Mouse (Mus musculus) gastrocnemius, postnatal 36 days (tissue): ENCODE results near the gene Tspan18. TPM values are rescaled to one million over a fixed set of nuclear protein-coding genes. Genes with fewer than 3 reads are reported as not detected.

Source experiments
- DNase-seq, 2 experiments: peaks; one replicate each; pipeline ENCODE4 v3.0.0; 2022
- intact Hi-C: fragments of 180-260 bp; cut with DNase I; formaldehyde crosslinking; loops from one replicate; pipeline ENCODE4 v1.15.1; 2025
- total RNA-seq, 2 experiments: library from RNA; stranded (reverse); gene quantifications; 2 replicates each; pipeline ENCODE4 v1.2.3; 2021

Gene Tspan18
- total RNA-seq, 2 experiments from 2014 or later, result 1.3 to 2.5 TPM

DNA sequence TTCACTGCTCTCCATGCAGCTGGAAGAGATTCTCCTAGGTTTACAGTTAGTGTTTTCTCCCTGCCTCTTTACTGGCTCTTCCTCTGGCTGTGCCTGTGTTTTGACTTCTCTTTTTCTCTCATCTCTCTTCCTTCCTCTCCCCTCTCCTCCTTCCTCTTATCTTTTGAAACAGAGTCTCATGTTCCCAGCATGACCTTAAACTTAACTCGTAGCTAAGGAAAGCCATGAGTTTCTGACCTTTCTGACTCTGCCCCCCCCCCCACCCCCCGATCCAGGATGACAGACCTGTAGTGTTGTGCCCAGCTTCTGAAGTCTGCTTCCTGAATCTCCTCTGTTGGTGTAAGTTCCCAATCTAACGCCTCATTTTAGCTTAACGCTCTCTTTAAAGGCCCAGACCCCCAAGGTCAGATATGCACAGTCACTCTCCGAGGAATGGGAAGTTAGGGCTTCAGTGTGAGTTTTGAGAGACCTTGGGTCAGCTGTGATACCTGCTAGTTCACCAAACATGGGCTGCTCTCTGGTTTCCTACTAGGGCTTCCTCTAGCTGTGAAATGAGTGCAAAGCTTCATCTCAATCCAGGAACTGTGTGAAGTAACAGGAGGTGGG, 11.5 kb upstream of the Tspan18 start:
- intact Hi-C loops, result no loop called here

DNA sequence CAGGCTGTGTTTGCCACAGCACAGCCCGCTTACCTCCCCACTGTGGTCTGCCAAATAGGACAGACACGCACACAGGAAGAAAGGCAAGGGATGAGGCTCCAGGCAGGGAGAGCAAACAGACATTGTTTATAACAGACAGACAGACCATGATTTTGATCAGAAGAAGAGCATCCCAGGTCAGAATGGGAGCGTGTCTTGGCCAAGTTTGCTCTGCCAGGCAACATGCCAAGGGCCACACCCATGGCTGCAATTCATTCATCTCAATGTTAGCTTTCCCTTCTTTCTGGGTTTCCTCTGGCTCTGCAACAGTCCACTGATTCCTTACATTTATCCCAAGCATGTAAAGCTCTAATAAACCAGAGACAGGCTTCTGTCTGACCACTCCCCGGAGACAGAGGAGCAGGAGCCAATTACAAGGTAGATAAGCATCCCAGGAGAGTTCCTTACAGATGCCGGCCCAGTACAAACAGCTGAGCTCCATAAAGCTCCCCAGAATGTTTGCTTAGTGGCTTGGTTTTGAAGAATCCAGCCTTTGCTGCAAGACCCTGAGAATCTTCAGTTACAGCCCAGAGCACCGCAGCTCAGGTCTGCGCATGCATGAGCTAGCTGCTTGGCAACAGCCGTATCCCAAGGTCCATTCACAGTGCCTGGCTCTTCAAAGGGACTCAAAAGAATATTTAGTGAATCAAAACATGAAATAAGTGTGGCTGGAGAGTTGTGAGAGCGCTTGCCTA, 5.2 kb upstream of the Tspan18 start:
- DNase-seq, result peak in 1 of 2 experiments; percentile 36
- intact Hi-C loops, result loop anchor here (5.0 kb wide), 1 partner anchor 78 kb away; no protein-coding TSS in a partner anchor

More for the DNA sequence above, 11.5 kb upstream of the Tspan18 start:
- no peak for DNase-seq

DNA sequence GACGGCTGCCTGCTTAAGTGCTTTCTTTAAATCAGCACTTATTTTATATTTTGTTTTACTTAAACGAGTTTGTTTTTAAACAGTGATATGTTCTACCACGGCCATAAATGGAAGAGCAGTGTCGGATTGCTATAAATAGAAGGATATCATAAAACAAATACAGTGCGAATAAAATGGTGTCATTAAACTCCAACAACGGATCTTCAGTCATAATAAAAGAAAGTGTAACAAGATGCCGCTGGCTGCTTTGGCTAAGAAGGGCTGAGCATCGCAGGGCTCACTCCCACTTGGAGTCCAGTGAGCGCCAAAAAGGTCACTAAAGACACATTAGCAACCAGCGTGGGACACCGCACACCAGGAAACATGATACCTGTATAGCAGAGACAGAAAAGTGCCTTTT, 1.7 kb upstream of the Tspan18 start:
- intact Hi-C loops, result loop anchor here (5.0 kb wide), 1 partner anchor 81 kb away; no protein-coding TSS in a partner anchor
- no peak for DNase-seq

DNA sequence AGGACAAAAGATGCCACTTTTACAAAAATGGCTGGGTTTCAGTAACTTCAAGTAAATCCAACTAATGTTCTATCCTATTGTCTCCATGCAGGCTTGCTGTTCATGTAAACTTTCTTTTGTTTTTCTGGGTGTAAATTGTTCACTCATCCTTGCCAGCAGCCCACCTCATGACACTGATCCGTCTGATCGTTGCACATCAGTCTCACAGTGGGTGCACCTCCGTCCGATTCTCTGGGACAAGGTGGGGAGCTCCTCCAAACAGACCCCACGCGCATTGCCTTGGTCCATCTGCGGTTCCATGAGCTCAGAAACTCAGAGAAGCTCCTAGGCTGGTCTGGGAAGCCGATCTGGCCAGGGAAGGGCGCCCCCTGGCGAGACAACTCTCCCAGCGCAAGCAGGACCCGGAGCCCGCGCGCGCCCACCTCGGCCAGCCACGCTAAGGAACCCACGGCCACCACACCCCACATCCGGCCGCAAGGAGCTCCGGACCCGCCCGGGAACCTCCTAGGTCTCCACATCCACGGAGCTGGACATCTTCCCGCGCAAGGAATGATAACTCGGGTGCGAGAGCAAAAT, 976 bp downstream of the Tspan18 start:
- DNase-seq, result peak; percentile 80 to 83

DNA sequence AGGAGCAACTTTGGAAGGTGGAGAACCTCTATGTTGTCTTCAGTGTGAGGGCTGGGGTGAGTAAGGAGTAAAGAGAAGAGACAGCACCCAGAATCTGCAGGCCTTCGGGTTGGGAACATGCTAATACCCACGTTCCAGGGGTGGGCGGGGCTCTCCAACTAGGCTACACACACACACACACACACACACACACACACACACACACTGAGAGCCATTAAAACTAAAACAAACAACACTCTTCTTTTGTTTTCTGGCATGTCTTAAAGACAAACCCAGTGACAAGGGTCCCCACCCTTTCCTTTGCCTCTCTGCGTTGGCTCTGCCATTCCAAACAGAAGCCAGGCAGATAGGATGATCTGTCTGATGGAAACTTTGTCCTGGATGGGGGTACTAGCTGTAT, 2.0 kb downstream of the Tspan18 start:
- intact Hi-C loops, result loop anchor here (2.0 kb wide), 1 partner anchor 105 kb away; no protein-coding TSS in a partner anchor
- no peak for DNase-seq

More for the DNA sequence above, 976 bp downstream of the Tspan18 start:
- intact Hi-C loops, result loop anchor here (2.0 kb wide), 1 partner anchor 107 kb away; no protein-coding TSS in a partner anchor

DNA sequence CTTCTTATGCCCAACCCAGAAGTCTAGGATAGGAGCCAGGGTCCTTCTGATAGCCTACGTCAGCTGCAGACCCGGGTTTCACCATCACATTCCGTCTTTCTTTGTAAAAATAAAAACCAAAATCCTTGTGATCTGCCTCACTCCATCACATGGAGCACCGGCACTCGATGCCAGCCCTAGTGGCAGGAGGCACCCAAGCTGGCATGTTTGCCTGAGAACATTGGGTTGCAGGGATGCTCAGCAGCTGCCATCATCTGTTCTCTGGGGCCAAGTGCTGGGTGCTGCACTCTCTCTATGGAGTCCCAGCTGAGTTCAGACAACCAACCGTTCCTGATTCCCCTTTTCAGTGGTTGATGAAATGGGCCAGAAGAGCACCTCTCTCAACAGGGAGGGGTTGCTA, 3.2 kb downstream of the Tspan18 start:
- intact Hi-C loops, result no loop called here

DNA sequence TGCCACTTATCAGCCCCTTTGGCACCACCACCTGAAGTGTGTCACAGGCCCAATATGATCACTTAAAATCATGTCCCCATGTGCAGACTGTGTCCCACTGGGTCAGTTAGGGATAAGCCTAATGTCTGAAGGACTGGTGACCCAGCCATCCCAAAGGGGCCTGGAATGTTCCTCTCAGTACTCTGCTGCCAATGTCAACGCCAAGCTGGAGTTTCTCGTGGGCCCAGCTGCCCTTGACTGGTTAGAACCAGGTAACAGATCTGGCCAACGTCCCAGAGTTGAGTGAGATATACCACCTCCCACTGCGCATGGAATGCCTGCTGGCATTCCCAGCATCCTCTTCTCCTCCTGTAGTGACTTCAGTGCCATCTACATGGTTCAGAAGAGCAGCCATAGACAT, 5.2 kb downstream of the Tspan18 start:
- intact Hi-C loops, result no loop called here
- no peak for DNase-seq

More for the DNA sequence above, 3.2 kb downstream of the Tspan18 start:
- no peak for DNase-seq

DNA sequence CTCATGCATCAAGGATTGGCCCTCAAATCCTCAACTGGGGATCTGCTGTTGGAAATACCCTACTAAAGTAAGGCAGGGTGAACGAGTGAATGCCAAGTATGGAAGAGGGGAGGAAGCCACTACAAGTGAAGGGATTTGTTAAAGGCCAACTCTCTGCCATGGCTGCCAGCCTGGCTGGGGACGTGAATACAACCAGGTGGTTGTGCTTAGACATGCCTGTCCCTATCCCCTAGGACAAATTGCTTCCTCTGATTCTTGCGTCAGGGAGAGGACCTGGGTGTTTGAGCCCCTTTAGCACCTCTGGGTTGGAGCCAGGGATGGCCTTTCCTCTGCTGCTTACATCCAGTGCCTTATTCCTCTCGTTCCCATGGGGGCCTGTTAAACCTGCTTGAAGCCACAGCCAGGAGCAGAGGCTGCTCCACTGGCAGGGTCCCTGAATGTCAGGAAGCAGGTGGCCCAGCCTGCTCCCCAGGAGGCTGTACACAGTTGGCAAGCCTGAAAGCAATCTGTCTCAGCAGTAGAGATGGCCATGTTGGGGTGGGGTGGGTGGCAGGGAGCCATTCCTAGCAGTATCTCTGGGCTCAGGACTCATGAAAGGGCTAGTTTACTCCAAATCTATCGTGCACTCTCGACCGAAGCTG, 6.3 kb downstream of the Tspan18 start:
- intact Hi-C loops, result no loop called here
- no peak for DNase-seq

DNA sequence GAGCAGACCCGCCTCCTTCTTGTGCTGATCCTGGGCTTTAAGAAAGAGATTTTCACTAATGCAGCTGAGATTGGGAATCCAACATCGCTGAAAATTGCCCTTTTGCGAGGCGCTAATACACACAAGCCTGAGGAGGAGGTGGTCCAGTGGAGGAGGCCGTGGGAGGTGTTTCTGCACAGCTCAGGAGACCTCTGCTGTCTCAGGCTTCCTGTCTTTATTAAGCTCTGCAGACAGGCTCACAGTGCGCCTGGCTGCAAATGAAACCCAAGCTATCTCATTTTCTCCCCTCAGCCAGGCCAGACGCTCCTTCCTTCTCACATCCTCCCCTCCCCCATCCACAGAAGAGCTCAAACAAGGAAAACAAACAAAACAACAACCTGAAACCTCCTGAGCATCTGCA, 9.6 kb downstream of the Tspan18 start:
- intact Hi-C loops, result no loop called here
- DNase-seq, result no peak

DNA sequence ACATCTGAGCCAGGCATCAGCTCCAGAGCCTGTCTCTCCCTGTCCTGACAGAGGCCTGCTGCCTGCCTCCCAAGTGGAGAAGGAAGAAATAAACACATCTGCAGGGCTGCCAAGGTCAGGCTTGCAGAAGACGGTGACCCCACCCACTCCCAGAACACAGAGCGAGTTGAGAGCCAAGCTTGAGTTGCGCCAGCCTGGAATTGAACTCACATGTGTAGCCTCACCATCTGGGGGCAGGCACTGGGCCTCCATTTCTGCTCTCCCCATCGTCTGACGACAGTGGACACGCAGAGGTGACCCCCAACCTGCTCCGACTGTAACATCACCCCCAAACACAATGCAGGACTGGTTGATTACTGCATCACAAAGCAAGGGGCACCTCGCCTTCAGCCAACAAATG, 12.4 kb downstream of the Tspan18 start:
- intact Hi-C loops, result no loop called here
- peak; percentile 57 to 61 for DNase-seq

DNA sequence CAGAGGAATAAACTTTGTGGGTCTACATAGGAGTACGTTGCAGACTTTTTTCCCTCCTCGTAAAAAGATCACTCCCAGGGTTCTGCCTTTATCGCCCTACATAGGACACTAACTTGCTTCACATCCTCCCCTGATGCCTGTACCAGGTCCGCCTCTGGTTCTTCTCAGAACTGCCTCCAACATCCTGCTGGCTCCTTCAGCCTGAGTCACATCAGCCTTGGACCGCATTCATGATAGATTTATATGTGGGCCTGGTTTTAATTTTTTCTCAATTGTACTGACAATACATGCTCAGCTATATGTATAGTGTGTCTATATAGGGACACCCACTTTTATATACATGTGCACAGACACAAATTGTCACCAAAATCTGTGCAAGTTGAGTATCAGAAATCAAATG, 14.0 kb downstream of the Tspan18 start:
- intact Hi-C loops, result no loop called here
- no peak for DNase-seq

DNA sequence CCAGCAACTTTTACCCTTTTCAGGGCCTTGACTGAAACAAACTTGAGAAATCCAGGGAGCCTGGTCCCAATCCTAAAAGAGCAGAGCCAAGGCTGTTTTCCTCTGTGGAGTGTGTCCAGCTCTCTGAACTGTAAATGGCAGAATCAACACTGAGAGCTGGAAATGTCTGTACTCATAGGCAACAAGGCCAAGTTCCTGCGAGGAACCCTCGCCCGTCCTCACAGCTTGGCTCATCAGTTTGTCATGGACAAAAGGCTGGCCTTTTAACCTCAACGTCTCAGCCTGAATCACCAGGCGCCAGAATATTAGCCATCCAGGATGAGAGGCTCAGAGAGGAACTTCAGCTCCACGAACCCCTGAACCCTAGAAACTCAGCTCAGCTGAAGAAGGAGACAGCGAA, 14.7 kb downstream of the Tspan18 start:
- peak in 1 of 2 experiments; percentile 37 for DNase-seq
- intact Hi-C loops, result no loop called here

DNA sequence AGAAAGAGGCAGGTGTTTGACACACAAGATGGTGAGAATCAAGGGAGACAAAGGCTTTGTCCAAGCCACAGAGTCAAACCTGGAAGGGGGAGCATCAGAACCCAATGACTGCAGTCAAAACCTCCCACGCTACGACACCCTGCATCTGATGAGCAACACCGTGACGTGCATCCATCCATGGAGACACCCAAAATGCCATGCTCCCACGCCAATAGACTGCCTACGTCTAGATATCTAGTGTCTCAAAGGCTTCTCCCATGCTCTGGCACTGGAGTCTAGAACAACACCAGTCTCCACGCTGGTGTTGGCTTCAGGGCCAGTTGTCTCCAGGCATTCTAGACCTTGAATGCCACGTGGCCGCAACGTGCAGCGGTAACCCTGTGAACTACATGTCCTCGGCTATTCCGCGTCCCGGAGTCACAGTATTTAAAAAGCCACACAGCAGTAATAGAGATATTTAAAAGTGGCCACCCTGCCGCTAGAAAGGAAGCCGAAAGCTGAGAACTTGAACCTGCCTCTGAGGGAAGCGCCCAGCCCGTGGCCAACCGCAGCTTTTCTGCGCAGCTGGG, 15.4 kb downstream of the Tspan18 start:
- no peak for DNase-seq
- intact Hi-C loops, result no loop called here

DNA sequence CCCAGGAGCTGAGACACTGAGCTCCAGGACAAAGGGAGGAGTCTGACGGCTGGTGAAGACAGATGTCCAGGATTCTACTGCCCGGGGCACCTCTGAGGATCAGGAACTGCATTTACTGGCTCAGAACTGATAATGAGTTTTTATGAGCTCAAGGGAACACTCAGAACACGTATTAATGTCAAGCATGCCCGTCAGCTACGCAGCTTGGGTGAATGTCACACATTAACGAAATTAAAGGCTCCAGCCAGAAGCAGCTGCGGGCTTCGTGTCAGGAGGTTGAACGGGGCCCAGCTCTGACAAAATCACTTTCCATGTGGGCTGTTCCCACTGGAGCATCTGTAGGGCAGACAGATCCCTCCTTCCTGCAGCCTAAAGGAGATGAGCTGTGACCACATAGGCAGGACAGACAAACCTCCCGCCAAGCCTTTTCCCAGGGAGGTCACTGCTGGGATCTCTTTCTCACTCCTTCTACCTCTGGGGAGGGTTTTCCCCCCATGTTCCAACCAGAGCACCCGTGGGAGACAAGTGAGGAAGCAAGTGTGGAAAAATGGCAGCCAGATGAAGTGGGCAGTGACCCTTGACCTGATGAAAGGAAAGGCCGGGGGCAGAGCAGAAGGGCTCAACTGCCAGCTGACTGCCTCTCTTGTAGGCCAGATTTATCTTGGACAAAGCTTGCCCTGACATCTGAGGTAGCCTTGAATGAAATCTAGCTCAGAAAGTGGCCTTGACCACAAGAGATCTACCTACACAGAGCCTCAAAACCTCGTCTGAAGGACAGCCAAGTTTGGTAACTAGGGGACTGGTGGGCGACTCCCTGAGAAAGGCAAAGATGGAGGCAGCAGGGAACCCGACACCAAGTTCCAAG, 20.3 kb downstream of the Tspan18 start:
- DNase-seq, result no peak
- intact Hi-C loops, result no loop called here

DNA sequence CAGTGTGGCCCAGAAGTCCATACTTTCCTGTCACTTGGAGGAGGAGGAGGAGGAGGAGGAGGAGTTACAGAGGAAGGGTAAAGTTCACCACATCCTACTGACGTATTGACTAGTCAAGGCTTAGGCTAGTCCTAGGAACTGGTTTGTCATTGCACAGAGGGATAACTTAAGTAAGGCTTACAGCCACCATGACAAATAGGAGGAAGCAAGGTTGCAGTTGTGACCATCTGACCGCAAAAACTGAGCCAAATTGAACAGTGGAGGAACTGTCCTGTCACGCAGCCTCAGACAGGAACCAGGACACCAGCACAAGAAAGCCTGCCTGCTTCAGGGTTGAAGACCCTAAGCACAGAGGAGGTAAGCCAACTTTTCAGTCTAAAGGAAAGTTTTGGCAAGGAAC, 21.8 kb downstream of the Tspan18 start:
- intact Hi-C loops, result no loop called here
- no peak for DNase-seq

DNA sequence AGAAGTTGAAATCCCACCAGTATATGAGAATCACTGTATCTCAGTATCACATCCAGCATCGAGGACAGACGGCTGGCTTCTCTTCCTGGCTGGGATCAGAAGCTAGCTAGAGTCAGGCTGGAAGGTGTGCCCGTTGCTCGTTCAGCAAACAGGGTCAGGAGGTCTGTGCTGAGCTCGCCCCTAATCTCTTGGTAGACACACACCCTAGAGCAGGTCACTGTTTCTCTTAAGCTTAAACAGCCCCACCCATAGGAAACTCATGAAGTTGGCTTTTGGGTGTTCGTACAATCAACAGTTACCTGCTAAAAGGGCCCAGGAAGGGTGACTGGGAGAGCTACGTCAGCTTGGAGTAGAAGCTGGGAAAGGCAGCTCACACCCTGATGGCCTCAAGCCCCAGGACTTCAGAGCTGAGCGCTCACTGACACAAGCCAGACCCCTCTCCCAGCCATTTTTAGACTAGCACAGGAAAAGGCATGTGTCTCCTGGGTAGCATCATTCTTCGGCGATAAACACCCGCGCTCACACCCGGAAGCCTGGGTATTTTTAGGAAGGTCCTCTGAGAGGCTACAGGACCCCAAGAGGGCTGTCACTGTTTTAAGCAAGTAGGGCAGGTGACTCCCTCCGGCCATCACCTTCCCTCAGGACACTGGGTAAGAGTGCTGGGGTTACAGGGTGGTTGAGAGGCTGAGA, 24.4 kb downstream of the Tspan18 start:
- intact Hi-C loops, result no loop called here
- no peak for DNase-seq

DNA sequence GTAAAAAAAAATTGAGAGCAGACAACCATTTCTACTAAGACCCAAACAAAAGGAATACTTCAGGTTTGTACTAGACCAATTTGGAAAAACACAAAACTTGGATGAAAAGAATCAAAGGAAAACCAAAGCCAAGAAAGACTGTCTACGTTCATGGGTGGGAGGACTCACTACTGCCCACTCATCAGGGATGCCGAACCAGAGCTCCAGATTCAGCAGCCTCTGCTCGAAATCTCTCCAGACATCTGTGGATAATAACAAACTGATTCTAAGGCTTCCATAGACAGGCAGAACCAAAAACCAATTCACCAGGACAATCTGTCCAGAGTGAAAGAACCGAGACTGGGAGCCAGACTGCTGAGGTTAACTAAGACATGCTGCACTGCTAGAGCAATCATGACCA, 27.4 kb downstream of the Tspan18 start:
- intact Hi-C loops, result no loop called here

DNA sequence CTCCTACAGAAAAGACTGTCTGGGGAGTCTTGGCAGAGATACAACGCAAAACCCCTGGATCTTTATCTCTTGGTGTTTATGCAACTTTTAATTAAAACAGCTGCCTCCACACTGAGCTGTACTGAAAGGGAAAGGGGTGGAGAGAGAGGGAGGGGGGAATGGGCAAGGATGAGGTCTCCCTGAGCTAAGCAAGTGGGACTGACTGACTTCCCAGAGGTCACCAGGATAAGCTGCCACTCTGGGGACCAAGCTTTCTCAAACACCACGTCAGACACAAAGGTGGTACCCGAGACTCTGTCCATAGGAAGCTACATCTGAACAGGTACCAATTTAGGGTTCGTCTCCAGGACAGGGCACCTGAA, 30.1 kb downstream of the Tspan18 start:
- intact Hi-C loops, result no loop called here

More for the DNA sequence above, 27.4 kb downstream of the Tspan18 start:
- no peak for DNase-seq

DNA sequence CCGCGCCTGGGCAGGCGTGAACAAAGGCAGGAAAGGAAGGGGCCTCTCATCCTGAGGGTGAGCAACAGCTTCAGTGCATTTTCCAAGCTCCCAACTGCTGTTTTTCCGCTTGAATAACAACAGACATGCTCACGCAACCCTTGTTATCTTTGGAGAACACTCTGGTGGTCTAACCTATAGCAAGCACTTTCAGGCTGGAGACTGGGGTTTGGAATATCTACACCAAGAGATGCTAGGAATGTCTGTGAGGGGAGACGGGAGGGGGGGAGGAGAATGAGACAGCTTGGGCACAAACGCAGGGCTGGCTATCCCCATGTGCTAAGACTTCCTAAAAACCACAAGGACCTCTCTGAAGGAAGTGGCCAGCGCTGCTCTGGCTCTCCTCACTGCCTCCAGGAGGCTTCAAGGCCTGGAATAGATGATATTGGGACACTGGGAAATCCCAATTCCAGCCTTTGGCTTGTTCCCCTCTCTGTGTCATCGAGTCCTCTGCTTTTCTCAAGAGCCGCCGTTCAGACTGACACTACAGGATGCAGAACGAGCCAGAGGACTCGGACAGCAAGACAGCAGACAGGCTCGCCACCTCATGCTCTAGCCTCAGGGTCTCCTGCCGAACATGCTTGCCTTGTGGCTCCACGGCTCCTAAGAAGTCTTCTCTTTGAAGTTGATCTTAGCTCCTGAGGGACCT, 30.6 kb downstream of the Tspan18 start:
- intact Hi-C loops, result no loop called here
- DNase-seq, result no peak

More for the DNA sequence above, 30.1 kb downstream of the Tspan18 start:
- DNase-seq, result no peak
